Mouse (Mus musculus) 3134 (cell line): Measurements from ENCODE around the gene Slco3a1.

Experiments
- DNase-seq: peaks from one replicate; pipeline ENCODE4 v3.0.0-alpha.2; 2011; ENCODE audit warnings: low spot score; ENCODE audit not compliant: insufficient read length; ENCODE audit errors: extremely low read depth

The Slco3a1 gene

GRCm38 (mm10) chr7:74529183-74529757, 25.3 kb downstream of the Slco3a1 start:
- no peak for DNase-seq

GRCm38 (mm10) chr7:74528182-74528581, 26.4 kb downstream of the Slco3a1 start:
- no peak for DNase-seq

- DNase-seq = no peak
These were observed 26.9 kb downstream of the Slco3a1 start for GRCm38 (mm10) chr7:74527689-74528088.

GRCm38 (mm10) chr7:74526030-74526429, 28.6 kb downstream of the Slco3a1 start:
- no peak for DNase-seq

- DNase-seq = no peak
These were observed 29.0 kb downstream of the Slco3a1 start for GRCm38 (mm10) chr7:74525586-74525985.

GRCm38 (mm10) chr7:74524188-74524971, 30.2 kb downstream of the Slco3a1 start:
- no peak for DNase-seq

- DNase-seq = no peak
These were observed 31.5 kb downstream of the Slco3a1 start for GRCm38 (mm10) chr7:74523086-74523485.

GRCm38 (mm10) chr7:74522260-74522659, 32.3 kb downstream of the Slco3a1 start:
- DNase-seq = no peak

GRCm38 (mm10) chr7:74519386-74519785, 35.2 kb downstream of the Slco3a1 start:
- no peak for DNase-seq

- no peak for DNase-seq
These were observed 35.8 kb downstream of the Slco3a1 start for GRCm38 (mm10) chr7:74518776-74519175.

GRCm38 (mm10) chr7:74518255-74518654, 36.3 kb downstream of the Slco3a1 start:
- no peak for DNase-seq

- DNase-seq = no peak
These were observed 43.9 kb downstream of the Slco3a1 start for GRCm38 (mm10) chr7:74510676-74511075.

- no peak for DNase-seq
These were observed 46.4 kb downstream of the Slco3a1 start for GRCm38 (mm10) chr7:74508205-74508604.

GRCm38 (mm10) chr7:74506856-74507255, 47.7 kb downstream of the Slco3a1 start:
- DNase-seq = no peak

GRCm38 (mm10) chr7:74505635-74506034, 48.9 kb downstream of the Slco3a1 start:
- DNase-seq = no peak

- DNase-seq = no peak
These were observed 53.4 kb downstream of the Slco3a1 start for GRCm38 (mm10) chr7:74501187-74501586.

- DNase-seq = no peak
These were observed 55.1 kb downstream of the Slco3a1 start for GRCm38 (mm10) chr7:74499470-74499869.

- no peak for DNase-seq
These were observed 56.2 kb downstream of the Slco3a1 start for GRCm38 (mm10) chr7:74498266-74498980.

GRCm38 (mm10) chr7:74497203-74497602, 57.4 kb downstream of the Slco3a1 start:
- DNase-seq = no peak

GRCm38 (mm10) chr7:74495451-74495850, 59.1 kb downstream of the Slco3a1 start:
- no peak for DNase-seq

GRCm38 (mm10) chr7:74493775-74494174, 60.8 kb downstream of the Slco3a1 start:
- DNase-seq = no peak
